ENCODE assay signal across 8 mouse cellular contexts in genomic region chr4:43052627-43053026, GRCm38 (mm10). TPM values are rescaled to one million over a fixed set of nuclear protein-coding genes. Genes with fewer than 3 reads are reported as not detected.
DNase-seq lines count a peak whose midpoint lies in the region; ATAC-seq lines count a peak whose summit lies in the region.

No protein-coding gene starts in this region.

- H3K36me3 ChIP-seq in embryonic facial prominence, embryonic 11.5 days (replicated peaks; ENCODE audit: control insufficient read depth, insufficient read depth, low read depth, low read length): no peaks in the 10 kb centered on the region
- H3K36me3 ChIP-seq in embryonic facial prominence, embryonic 10.5 days (replicated peaks): no peaks in the 10 kb centered on the region
- no peaks in the 10 kb centered on the region for H3K36me3 ChIP-seq in liver, embryonic 13.5 days

- no peaks in the 10 kb centered on the region for H3K4me1 ChIP-seq in embryonic facial prominence, embryonic 11.5 days (ENCODE audit: control insufficient read depth, insufficient read depth, low read length)
- H3K4me1 ChIP-seq in embryonic facial prominence, embryonic 10.5 days: peaks cover 3% of the 10 kb centered on the region; the same call in 1 of the 2 replicates
- no peaks in the 10 kb centered on the region for H3K4me1 ChIP-seq in liver, embryonic 13.5 days (replicated peaks)

- H3K9me3 ChIP-seq in embryonic facial prominence, embryonic 11.5 days (replicated peaks; ENCODE audit: control insufficient read depth, low read length): no peaks in the 10 kb centered on the region
- no peaks in the 10 kb centered on the region for H3K9me3 ChIP-seq in embryonic facial prominence, embryonic 10.5 days
- H3K9me3 ChIP-seq in liver, embryonic 13.5 days (replicated peaks): no peaks in the 10 kb centered on the region

- H3K9ac ChIP-seq in embryonic facial prominence, embryonic 11.5 days (replicated peaks; ENCODE audit: low read length): no peak overlapping the region
- no peak overlapping the region for H3K9ac ChIP-seq in liver, embryonic 13.5 days

- peak; percentile 86 for DNase-seq in embryonic facial prominence, embryonic 11.5 days (ENCODE audit: low spot score)
- no peak for DNase-seq in embryonic facial prominence, embryonic 10.5 days (ENCODE audit: low spot score)
- DNase-seq in thymus, postnatal 14 days: peak; percentile 26
- no peak for DNase-seq in thymus, postnatal 4 days
- no peak for DNase-seq in liver, embryonic 13.5 days
- DNase-seq in layer of hippocampus, postnatal 14 days (ENCODE audit: low spot score in 2 of 2): no peak
- DNase-seq in right cerebral cortex, postnatal 4 days: no peak

- no peaks in the 10 kb centered on the region for H3K27me3 ChIP-seq in embryonic facial prominence, embryonic 11.5 days (ENCODE audit: control insufficient read depth, insufficient read depth, low read length)
- H3K27me3 ChIP-seq in embryonic facial prominence, embryonic 10.5 days (replicated peaks; ENCODE audit: low read depth, poor library complexity, severe bottlenecking): 0 out of 2 replicates have a peak, but pooled peaks cover 1% of the 10 kb centered on the region
- H3K27me3 ChIP-seq in liver, embryonic 13.5 days: peaks cover 3% of the 10 kb centered on the region

- ATAC-seq in embryonic facial prominence, embryonic 11.5 days (replicated peaks; ENCODE audit: insufficient number of reproducible peaks, low FRiP score, low TSS enrichment, low read depth): no peak
- peak; percentile 80 for ATAC-seq in granulocyte monocyte progenitor cell, adult 5-6 weeks (replicated peaks; ENCODE audit: poor library complexity, severe bottlenecking)
- peak; percentile 18; the same call in 1 of the 2 replicates for ATAC-seq in liver, embryonic 13.5 days (ENCODE audit: low read depth)

- 10% methylated on average over 4 of the region's 4 CpGs for WGBS in embryonic facial prominence, embryonic 11.5 days
- WGBS in embryonic facial prominence, embryonic 10.5 days: 13% methylated on average over 4 of the region's 4 CpGs
- WGBS in liver, embryonic 13.5 days (ENCODE audit: insufficient replicate concordance): 6% methylated on average over 4 of the region's 4 CpGs

- H3K27ac ChIP-seq in embryonic facial prominence, embryonic 11.5 days (replicated peaks; ENCODE audit: low read depth, low read length): no peak overlapping the region
- no peak overlapping the region for H3K27ac ChIP-seq in embryonic facial prominence, embryonic 10.5 days (replicated peaks)
- H3K27ac ChIP-seq in liver, embryonic 13.5 days: no peak overlapping the region

- no peak overlapping the region for H3K4me2 ChIP-seq in embryonic facial prominence, embryonic 11.5 days (ENCODE audit: low read depth, low read length)
- H3K4me2 ChIP-seq in liver, embryonic 13.5 days: no peak overlapping the region

- H3K4me3 ChIP-seq in embryonic facial prominence, embryonic 11.5 days (ENCODE audit: low read depth, low read length): no peak overlapping the region
- H3K4me3 ChIP-seq in embryonic facial prominence, embryonic 10.5 days: no peak overlapping the region
- no peak overlapping the region for H3K4me3 ChIP-seq in liver, embryonic 13.5 days (replicated peaks)

RNA-seq across cellular contexts. Expression of gene Unc13b, which starts 6.1 kb away (rescaled TPM):
- 4.1 and 6.1 TPM in 2 replicates for polyA plus RNA-seq in embryonic facial prominence, embryonic 11.5 days (2014; fragmentation: Nextera tagmentation; extraction: Ambion mirVana)
- polyA plus RNA-seq in embryonic facial prominence, embryonic 10.5 days (2016; fragmentation: Nextera tagmentation; extraction: Ambion mirVana): 4.8 and 6.6 TPM in 2 replicates
- total RNA-seq in granulocyte monocyte progenitor cell, adult 5-6 weeks (2014; fragmentation: Nextera tagmentation): 0.13 TPM in 1 of 2 replicates, not detected in the other
- total RNA-seq in granulocyte monocyte progenitor cell, adult 5-6 weeks (2017): 0.52 and 0.57 TPM in 2 replicates
- polyA plus RNA-seq in liver, embryonic 13.5 days (2015; fragmentation: Nextera tagmentation; extraction: Ambion mirVana): 0.30 and 0.37 TPM in 2 replicates
- 10 to 100 TPM; 48.4 to 53.3 TPM for total RNA-seq in layer of hippocampus, postnatal 14 days (2021)

RNA-seq across cellular contexts. Expression of gene Fam214b, which starts 6.6 kb away (rescaled TPM):
- 8.7 and 9.6 TPM in 2 replicates for polyA plus RNA-seq in embryonic facial prominence, embryonic 11.5 days (2014; fragmentation: Nextera tagmentation; extraction: Ambion mirVana)
- 13.1 and 14.3 TPM in 2 replicates for polyA plus RNA-seq in embryonic facial prominence, embryonic 10.5 days (2016; fragmentation: Nextera tagmentation; extraction: Ambion mirVana)
- total RNA-seq in granulocyte monocyte progenitor cell, adult 5-6 weeks (2014; fragmentation: Nextera tagmentation): 2.9 and 5.1 TPM in 2 replicates
- total RNA-seq in granulocyte monocyte progenitor cell, adult 5-6 weeks (2017): 2.1 and 5.8 TPM in 2 replicates
- polyA plus RNA-seq in liver, embryonic 13.5 days (2015; fragmentation: Nextera tagmentation; extraction: Ambion mirVana): 28.4 and 30.0 TPM in 2 replicates
- total RNA-seq in layer of hippocampus, postnatal 14 days (2021): 10 to 100 TPM; 35.0 to 40.2 TPM

RNA-seq across cellular contexts. Expression of gene Stoml2, which starts 21.1 kb away (rescaled TPM):
- polyA plus RNA-seq in embryonic facial prominence, embryonic 11.5 days (2014; fragmentation: Nextera tagmentation; extraction: Ambion mirVana): 410 TPM in 2 replicates
- polyA plus RNA-seq in embryonic facial prominence, embryonic 10.5 days (2016; fragmentation: Nextera tagmentation; extraction: Ambion mirVana): 467 and 485 TPM in 2 replicates
- 140 and 178 TPM in 2 replicates for total RNA-seq in granulocyte monocyte progenitor cell, adult 5-6 weeks (2014; fragmentation: Nextera tagmentation)
- 130 and 143 TPM in 2 replicates for total RNA-seq in granulocyte monocyte progenitor cell, adult 5-6 weeks (2017)
- 270 and 280 TPM in 2 replicates for polyA plus RNA-seq in liver, embryonic 13.5 days (2015; fragmentation: Nextera tagmentation; extraction: Ambion mirVana)
- total RNA-seq in layer of hippocampus, postnatal 14 days (2021): 100 to 1,000 TPM; 102 to 103 TPM

RNA-seq across cellular contexts. Expression of gene Pigo, which starts 27.0 kb away (rescaled TPM):
- polyA plus RNA-seq in embryonic facial prominence, embryonic 11.5 days (2014; fragmentation: Nextera tagmentation; extraction: Ambion mirVana): 17.3 and 18.8 TPM in 2 replicates
- polyA plus RNA-seq in embryonic facial prominence, embryonic 10.5 days (2016; fragmentation: Nextera tagmentation; extraction: Ambion mirVana): 25.8 and 27.3 TPM in 2 replicates
- 15.6 and 15.8 TPM in 2 replicates for total RNA-seq in granulocyte monocyte progenitor cell, adult 5-6 weeks (2014; fragmentation: Nextera tagmentation)
- total RNA-seq in granulocyte monocyte progenitor cell, adult 5-6 weeks (2017): 5.8 and 10.8 TPM in 2 replicates
- polyA plus RNA-seq in liver, embryonic 13.5 days (2015; fragmentation: Nextera tagmentation; extraction: Ambion mirVana): 12.6 and 13.9 TPM in 2 replicates
- total RNA-seq in layer of hippocampus, postnatal 14 days (2021): 10 to 100 TPM; 29.1 to 32.0 TPM

RNA-seq across cellular contexts. Expression of gene Fancg, which starts 42.3 kb away (rescaled TPM):
- 19.7 and 22.7 TPM in 2 replicates for polyA plus RNA-seq in embryonic facial prominence, embryonic 11.5 days (2014; fragmentation: Nextera tagmentation; extraction: Ambion mirVana)
- 25.3 and 26.0 TPM in 2 replicates for polyA plus RNA-seq in embryonic facial prominence, embryonic 10.5 days (2016; fragmentation: Nextera tagmentation; extraction: Ambion mirVana)
- total RNA-seq in granulocyte monocyte progenitor cell, adult 5-6 weeks (2014; fragmentation: Nextera tagmentation): 19.9 and 29.0 TPM in 2 replicates
- 18.7 and 21.8 TPM in 2 replicates for total RNA-seq in granulocyte monocyte progenitor cell, adult 5-6 weeks (2017)
- polyA plus RNA-seq in liver, embryonic 13.5 days (2015; fragmentation: Nextera tagmentation; extraction: Ambion mirVana): 10.3 and 11.8 TPM in 2 replicates
- total RNA-seq in layer of hippocampus, postnatal 14 days (2021): 10 to 100 TPM in 1 of 2 experiments, 1 to 10 TPM in 1; 9.9 to 11.6 TPM

Comparison
In these comparisons a context has a peak if more than half of its experiments do, and no peak if none do; other contexts are left out.
1. DNase-seq: peak in embryonic facial prominence, embryonic 11.5 days (single experiment) and thymus, postnatal 14 days (single experiment); none in embryonic facial prominence, embryonic 10.5 days (single experiment), thymus, postnatal 4 days (single experiment), liver, embryonic 13.5 days (single experiment), layer of hippocampus, postnatal 14 days (0 of 2) and right cerebral cortex, postnatal 4 days (single experiment).